Mouse (Mus musculus): ENCODE measurements around the gene Gm12569. TPM values are rescaled to one million over a fixed set of nuclear protein-coding genes. Genes with fewer than 3 reads are reported as not detected.

Gene Gm12569
- total RNA-seq (2021), result not detected

GRCm38 (mm10) chr11:51220308-51220707 lies at the start of gene Gm12569:
Gene Gm12569, plus strand, starts transcription at chr11:51220473.
- DNase-seq, result no peak

- no peak for DNase-seq
Observed at GRCm38 (mm10) chr11:51202726-51203125, 17.5 kb upstream of the Gm12569 start.

DNA sequence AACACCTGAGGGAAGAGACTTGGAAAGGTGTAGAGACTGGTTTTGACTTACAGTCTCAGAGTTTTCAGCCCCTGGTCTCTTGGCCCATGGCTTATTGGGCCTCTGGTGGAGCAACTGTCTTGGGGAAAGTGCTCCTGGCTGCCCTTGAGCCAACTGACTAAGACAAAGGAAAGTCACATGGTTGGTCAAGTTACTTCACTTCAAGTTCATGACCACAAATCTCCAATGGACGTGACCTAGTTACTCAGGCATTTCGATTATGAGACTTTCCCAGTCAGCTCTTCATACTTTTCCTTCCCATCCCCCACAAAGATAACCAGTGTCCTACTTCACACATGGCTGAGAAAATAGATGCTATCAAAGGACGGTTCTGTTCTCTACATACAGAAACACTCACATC lies 12.5 kb upstream of the Gm12569 start:
- no peak for DNase-seq

DNA sequence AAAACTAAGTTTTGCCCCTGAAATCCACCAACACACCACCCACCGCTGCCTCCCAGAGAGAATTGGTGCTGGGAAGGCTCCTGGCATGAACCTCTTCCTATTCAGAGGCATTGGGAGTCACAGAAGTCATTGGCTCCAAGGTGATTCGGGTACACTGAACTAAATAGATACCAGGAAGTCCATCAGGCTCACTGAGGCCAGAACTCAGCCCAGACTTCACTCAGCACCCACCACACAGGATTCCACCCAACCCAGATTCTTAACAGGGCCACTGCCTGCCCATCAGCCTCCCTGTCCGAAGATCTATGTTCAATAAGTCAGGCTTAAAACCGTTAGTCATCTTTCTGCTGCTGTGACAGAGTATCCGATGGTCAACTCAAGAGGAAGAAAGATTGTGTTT lies 8.8 kb upstream of the Gm12569 start:
- no peak for DNase-seq

GRCm38 (mm10) chr11:51214021-51214420 lies 6.3 kb upstream of the Gm12569 start:
- no peak for DNase-seq

DNA sequence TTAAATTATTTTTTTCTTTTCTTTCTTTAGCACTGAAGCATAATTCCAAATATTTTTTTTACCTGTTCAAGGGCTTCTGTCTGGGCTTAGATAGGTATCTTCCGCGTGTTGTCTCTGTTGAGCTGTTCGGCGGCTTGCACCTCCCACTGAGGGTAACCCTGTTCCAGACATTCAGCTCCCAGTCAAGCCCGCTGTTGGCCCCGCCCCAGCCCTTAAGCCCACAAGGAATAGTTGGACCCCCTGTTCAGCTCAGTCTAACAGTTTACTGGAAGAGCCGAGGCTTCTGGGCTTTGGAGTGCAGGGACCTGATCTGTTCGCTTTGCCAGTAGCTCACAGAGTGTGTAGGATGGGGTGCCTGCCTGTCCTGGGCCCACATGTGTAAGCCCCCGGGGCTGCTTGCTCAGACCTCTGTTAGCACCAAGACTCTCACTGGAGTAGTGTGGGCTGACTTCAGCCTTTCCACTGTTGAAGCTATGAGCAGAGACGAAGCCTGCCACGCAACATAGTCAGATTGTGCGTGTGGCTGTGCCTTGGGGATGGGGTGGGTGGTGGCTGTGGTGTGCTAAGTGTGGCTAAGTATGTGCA lies 785 bp upstream of the Gm12569 start:
- DNase-seq, result no peak

- no peak for DNase-seq
Observed at GRCm38 (mm10) chr11:51227104-51227503, 6.8 kb downstream of the Gm12569 start.

GRCm38 (mm10) chr11:51234626-51235025 lies 14.4 kb downstream of the Gm12569 start:
- DNase-seq, result no peak

DNA sequence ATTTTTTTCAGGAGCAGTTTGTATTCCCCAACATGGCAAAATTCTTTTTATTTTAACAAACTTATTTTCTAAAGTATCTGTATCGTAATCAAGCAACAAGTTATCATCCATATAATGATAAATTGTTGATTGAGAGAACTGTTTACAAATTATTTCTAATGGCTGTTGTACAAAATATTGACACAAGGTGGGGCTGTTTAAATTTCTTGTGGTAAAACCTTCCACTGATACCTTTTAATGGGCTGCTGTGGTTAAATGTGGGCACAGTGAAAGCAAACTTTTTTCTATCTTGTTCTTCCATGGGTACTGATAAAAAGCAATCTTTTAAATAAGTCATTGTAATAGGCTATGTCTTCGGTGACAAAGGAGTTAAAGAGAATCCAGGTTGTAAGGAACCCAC lies 22.6 kb downstream of the Gm12569 start:
- DNase-seq, result no peak

- DNase-seq, result no peak
Observed at GRCm38 (mm10) chr11:51257006-51257405, 36.7 kb downstream of the Gm12569 start.

GRCm38 (mm10) chr11:51261680-51262219 lies 41.5 kb downstream of the Gm12569 start, which contains the start of gene Clk4:
Gene Clk4, plus strand, starts transcription at chr11:51261730.
- DNase-seq, result no peak

- DNase-seq, result peak; percentile 99
Observed at GRCm38 (mm10) chr11:51262342-51263285, 42.3 kb downstream of the Gm12569 start, which contains the start of gene BC049762. Gene BC049762, minus strand, starts transcription at chr11:51263046.

DNA sequence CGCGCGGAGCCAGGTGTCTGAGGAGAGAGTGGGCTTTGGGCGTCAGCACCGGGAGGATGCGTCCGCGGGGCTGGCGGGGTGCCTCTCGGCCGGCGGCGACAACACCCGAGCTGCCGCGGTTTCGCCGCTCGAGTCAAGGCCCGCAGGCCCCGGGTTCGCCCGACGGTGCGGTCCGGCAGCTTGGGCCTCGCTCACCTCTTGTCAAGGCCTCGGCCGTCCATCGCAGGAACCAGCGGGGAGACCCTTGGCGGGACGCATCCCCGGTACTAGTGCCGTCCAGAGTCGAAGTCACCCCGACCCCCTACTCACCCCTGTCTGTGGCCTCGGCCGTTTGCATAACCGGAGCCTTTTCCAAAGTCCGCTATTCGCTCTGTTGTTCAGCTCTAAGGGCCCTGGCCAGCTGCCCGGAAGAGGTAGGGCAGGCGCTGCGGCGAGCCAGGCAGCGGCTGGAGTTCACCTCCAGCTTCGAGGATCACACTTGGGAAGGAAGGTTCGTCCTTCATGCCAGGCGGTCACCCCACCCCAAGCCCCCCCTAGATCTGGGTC lies 43.1 kb downstream of the Gm12569 start:
- DNase-seq, result peak; percentile 78

DNA sequence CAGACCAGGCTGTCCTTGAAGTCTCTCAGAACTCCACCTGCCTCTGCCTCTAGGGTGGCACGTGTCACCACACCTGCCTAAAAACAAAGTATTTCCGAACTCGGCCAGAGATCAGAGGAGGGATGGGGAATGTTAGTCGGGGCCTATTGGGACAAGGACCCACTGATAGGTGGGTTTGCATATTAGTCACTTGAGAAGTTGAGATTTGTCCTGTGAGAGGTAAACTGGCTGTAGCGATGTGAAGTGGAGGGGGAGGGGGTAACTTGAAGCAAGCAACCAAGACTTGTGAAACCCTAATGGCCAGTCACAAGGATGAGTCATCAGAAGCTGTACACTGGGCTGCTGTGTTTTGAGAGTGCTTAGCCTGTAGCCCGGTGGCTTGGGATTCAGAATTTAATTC lies 44.1 kb downstream of the Gm12569 start:
- DNase-seq, result peak; percentile 10

DNA sequence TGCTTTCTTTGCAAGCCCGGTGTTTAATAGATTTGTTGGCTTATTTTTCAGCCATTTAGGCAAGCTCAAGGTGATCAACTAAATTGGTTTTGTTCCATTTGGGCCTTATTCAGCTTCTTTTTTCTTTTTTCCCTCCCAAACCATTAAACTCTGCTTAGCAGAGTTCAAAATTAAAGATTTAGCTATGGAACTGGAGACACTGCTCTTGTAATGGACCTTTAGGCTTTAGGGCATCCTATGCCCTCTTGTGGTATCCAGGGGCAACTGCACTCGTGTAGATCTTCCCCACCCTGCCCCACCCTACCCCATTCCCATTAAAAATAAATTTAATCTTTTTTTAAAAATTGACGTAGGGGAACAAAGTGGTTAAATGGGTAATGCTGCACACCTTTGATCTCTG lies 45.1 kb downstream of the Gm12569 start:
- peak; percentile 22 for DNase-seq

GRCm38 (mm10) chr11:51274418-51274817 lies 54.1 kb downstream of the Gm12569 start:
- no peak for DNase-seq

Other genes starting within 250 kb of the Gm12569 start
- not detected for gene Olfr1377, start 238.5 kb upstream of the Gm12569 start, total RNA-seq (2021)
- not detected for gene Olfr51, start 216.9 kb upstream of the Gm12569 start, total RNA-seq (2021)
- gene Olfr54, start 206.2 kb upstream of the Gm12569 start, total RNA-seq (2021), result not detected
- not detected for gene Olfr1375, start 172.4 kb upstream of the Gm12569 start, total RNA-seq (2021)
- gene Zfp354a, start 161.2 kb upstream of the Gm12569 start, total RNA-seq (2021), result 1 to 10 TPM; 2.1 to 2.2 TPM
- gene Clk4, start 41.3 kb downstream of the Gm12569 start, total RNA-seq (2021), result 10 to 100 TPM; 49.5 to 55.0 TPM
- not detected for gene BC049762, start 42.6 kb downstream of the Gm12569 start, total RNA-seq (2021)
- gene Col23a1, start 69.4 kb downstream of the Gm12569 start, total RNA-seq (2021), result 1 to 10 TPM; 5.7 to 6.0 TPM

Measured in heart, postnatal 4 days (tissue).